Mouse (Mus musculus): ENCODE measurements around the gene Prim1. TPM values are rescaled to one million over a fixed set of nuclear protein-coding genes. Genes with fewer than 3 reads are reported as not detected.
"Not testable (repeated sequence)": the region's sequence is repeated elsewhere in the genome, so short reads cannot be mapped to it uniquely, and the experiment has no call there.

Gene Prim1
- polyA plus RNA-seq, 1 experiment: 4.1 TPM

DNA sequence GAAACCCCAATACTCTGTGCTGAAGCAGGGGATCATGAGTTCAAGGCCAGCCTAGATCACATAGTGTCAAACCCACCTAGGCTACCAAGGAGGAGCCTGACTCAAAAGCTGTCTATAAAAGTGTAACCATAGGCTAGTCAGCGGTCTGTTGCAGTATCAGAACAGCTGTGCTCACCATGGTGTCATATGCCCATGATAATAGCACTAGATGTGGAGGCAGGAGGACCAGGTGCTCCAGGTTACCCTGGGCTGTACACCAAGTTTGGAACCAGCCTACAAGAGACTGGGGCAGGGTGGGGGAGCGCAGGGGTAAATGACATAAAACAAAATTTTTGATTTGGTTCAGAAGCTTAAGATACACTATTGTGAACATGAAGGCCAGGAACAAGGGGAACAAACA lies 34.8 kb downstream of the Prim1 start:
- Histone ChIP-seq H3K27ac (replicated peaks; ENCODE audit: low read depth, low read length) (no peak overlapping the region), H3K4me1 (ENCODE audit: control insufficient read depth, insufficient read depth, insufficient read length, low read length) (no peaks in the 10 kb centered on the region), H3K4me3 (ENCODE audit: insufficient read depth, low read depth, low read length) (no peak overlapping the region)

GRCm38 (mm10) chr10:128050355-128050754 lies 35.4 kb downstream of the Prim1 start:
- Histone ChIP-seq H3K4me1 (ENCODE audit: control insufficient read depth, insufficient read depth, insufficient read length, low read length) (no peaks in the 10 kb centered on the region), H3K4me3 (ENCODE audit: insufficient read depth, low read depth, low read length) (no peak overlapping the region), H3K27ac (replicated peaks; ENCODE audit: low read depth, low read length) (no peak overlapping the region)

DNA sequence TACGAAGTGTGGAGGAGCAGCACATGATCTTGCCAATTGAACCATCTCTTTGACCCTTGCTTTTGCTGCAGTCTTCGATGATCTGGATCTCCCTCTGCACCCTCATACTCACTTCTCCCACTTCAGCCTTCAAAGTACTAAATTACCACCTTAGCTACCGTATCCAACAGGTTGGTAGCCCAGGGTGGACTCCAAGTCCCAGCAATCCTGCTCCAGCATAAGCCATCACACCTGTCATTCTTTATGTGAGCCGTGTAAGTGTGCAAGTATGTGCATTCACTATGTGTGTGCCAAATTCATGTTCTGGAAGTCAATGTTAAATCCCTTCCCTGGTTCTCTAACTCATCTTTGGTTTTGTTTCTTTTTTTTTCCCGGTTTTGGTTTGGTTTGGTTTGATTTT lies 36.6 kb downstream of the Prim1 start:
- no peak overlapping the region for H3K4me3 ChIP-seq (ENCODE audit: insufficient read depth, low read depth, low read length)
- H3K4me1 ChIP-seq (ENCODE audit: control insufficient read depth, insufficient read depth, insufficient read length, low read length): no peaks in the 10 kb centered on the region
- H3K27ac ChIP-seq (replicated peaks; ENCODE audit: low read depth, low read length): no peak overlapping the region

DNA sequence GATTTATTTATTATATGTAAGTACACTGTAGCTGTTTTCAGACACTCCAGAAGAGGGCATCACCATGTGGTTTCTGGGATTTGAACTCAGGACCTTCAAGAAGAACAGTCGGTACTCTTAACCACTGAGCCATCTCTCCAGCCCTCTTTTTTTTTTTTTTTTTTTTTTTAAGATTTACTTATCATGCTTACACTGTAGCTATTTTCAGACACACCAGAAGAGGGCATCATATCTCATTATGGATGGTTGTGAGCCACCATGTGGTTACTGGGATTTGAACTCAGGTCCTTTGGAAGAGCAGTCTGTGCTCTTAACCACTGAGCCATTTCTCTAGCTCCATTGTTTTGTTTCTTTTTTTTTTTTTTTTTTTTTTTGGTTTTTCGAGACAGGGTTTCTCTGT lies 37.2 kb downstream of the Prim1 start:
- H3K4me1 ChIP-seq (ENCODE audit: control insufficient read depth, insufficient read depth, insufficient read length, low read length); H3K4me3 ChIP-seq (ENCODE audit: insufficient read depth, low read depth, low read length): not testable (repeated sequence)

GRCm38 (mm10) chr10:128053001-128053400 lies 38.0 kb downstream of the Prim1 start:
- H3K27ac ChIP-seq (replicated peaks; ENCODE audit: low read depth, low read length): no peak overlapping the region
- H3K4me1 ChIP-seq (ENCODE audit: control insufficient read depth, insufficient read depth, insufficient read length, low read length): no peaks in the 10 kb centered on the region
- H3K4me3 ChIP-seq (ENCODE audit: insufficient read depth, low read depth, low read length): no peak overlapping the region

More for the DNA sequence above, 37.2 kb downstream of the Prim1 start:
- H3K27ac ChIP-seq (replicated peaks; ENCODE audit: low read depth, low read length): not testable (repeated sequence)

DNA sequence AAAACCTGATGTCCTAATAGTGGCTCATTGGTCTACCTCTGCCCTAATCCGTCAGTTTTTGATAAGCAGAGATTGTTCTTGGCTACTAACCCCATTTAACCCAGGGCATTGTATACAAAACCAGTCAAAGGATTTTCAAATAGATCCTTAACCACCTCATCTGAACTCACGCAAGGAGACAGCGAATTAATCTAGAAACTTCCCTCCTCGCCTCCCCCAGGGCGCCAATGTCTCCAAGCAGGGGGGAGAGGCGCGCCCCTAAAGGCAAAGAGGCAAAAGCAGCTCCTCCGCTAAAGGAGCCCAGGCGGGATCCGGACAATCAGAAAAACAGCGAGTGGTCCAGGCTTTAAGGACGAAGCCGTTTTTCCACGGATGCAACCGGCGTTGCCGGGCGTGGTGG lies 43.2 kb downstream of the Prim1 start:
- peak overlapping the region; percentile 99 for H3K27ac ChIP-seq (replicated peaks; ENCODE audit: low read depth, low read length)
- H3K4me1 ChIP-seq (ENCODE audit: control insufficient read depth, insufficient read depth, insufficient read length, low read length): peaks cover 7% of the 10 kb centered on the region; the same call in 1 of the 2 replicates
- H3K4me3 ChIP-seq (ENCODE audit: insufficient read depth, low read depth, low read length): peak overlapping the region; percentile 94

- Histone ChIP-seq H3K4me1 (ENCODE audit: control insufficient read depth, insufficient read depth, insufficient read length, low read length) (peaks cover 7% of the 10 kb centered on the region), H3K27ac (replicated peaks; ENCODE audit: low read depth, low read length) (peak within 1 kb of the TSS; percentile 99), H3K4me3 (ENCODE audit: insufficient read depth, low read depth, low read length) (peak within 1 kb of the TSS; percentile 94)
These were observed 43.7 kb downstream of the Prim1 start, which contains the start of gene Ptges3 for GRCm38 (mm10) chr10:128058601-128059151. Gene Ptges3 (plus strand): TSS chr10:128058954.

DNA sequence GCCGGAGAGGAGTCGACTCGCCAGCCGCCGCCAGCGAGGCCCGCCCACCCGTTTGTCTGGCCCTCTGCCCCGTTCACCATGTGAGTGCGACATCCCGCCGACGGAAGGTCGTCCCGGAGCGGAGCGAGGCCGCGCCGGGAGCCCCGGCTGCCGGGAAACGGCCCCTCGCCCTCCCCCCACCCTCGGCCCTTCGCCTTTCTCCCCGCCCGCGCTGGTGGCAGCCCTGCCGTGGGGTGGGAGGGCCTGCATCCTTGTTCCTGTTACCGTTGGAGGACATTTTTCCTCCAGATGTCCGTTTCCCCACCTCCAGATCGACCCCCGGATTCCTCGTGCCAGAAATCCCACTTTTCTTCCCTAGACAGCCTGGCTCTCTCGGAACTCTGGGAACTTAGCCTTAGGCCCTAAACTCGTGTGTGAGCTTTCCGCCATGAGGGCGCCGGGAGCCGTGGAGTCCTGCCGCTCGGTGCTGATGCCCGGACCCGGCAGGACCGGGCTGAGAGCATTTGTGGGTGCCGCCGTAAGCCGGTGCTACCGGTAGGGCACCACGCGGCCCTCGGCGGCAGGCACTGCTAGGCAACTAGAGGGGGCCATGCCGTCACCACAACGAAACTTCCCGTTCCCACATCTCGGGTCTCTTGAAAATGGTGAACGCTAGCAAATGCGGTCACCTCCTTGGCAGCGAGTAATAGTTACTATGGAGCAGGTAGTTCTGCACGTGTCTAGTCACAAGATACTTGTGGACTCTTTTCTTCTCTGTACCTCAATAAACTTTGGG lies 44.4 kb downstream of the Prim1 start:
- Histone ChIP-seq H3K4me1 (ENCODE audit: control insufficient read depth, insufficient read depth, insufficient read length, low read length) (peaks cover 7% of the 10 kb centered on the region), H3K27ac (replicated peaks; ENCODE audit: low read depth, low read length) (peak overlapping the region; percentile 89), H3K4me3 (ENCODE audit: insufficient read depth, low read depth, low read length) (peak overlapping the region; percentile 87)

- peak overlapping the region; percentile 34; the same call in 1 of the 2 replicates for H3K4me3 ChIP-seq (ENCODE audit: insufficient read depth, low read depth, low read length)
- H3K27ac ChIP-seq (replicated peaks; ENCODE audit: low read depth, low read length): no peak overlapping the region
- H3K4me1 ChIP-seq (ENCODE audit: control insufficient read depth, insufficient read depth, insufficient read length, low read length): peaks cover 7% of the 10 kb centered on the region
These were observed 46.1 kb downstream of the Prim1 start for GRCm38 (mm10) chr10:128061109-128061508.

DNA sequence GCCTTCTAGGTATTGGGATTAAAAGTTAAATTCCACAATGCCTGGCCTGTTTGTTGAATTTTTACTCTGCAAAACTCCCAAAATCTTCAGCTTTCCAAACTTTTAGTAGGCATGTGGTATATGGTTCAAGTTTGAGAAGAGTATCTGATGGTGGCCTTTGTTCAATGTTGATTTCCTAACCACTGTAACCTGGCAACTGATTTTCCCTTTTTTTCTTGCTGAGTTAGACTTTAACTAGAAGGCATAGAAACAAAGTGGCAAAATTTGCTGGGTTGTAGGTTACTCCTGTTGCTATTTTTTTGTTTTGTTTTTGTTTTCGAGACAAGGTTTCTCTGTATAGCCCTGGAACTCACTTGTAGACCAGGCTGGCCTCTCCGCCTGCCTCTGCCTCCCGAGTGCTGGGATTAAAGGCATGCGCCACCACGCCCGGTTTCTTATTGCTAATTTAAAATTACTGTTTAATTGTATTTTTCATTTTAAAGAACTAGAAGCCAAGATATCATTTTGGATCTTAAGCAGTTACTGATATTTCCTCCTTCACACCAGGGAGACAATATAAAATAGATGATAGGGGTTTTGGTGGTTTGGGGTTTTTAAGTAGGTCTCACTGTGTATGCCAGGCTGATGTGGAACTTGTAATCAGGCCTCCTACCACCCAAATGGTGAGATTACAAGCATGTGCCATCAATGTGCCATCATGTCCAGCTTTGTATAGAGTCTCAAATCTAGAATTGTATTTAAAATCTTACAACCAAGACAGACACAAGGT lies 47.4 kb downstream of the Prim1 start:
- Histone ChIP-seq H3K4me1 (ENCODE audit: control insufficient read depth, insufficient read depth, insufficient read length, low read length) (peaks cover 7% of the 10 kb centered on the region), H3K27ac (replicated peaks; ENCODE audit: low read depth, low read length) (no peak overlapping the region), H3K4me3 (ENCODE audit: insufficient read depth, low read depth, low read length) (no peak overlapping the region)

DNA sequence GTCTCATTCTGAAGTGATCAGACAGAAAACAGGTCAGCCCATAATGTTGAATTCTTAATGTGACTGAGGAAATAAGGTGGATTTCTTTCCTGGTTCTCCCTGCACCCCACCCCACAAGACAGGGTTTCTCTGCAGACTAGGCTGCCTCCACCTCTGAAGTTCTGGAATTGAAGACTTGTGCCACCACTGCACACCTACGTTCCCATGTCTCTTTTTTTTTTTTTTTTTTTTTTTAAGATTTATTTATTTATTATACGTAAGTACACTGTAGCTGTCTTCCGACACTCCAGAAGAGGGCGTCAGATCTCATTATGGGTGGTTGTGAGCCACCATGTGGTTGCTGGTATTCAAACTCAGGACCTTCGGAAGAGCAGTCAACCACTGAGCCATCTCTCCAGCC lies 51.1 kb downstream of the Prim1 start:
- Histone ChIP-seq H3K4me1 (ENCODE audit: control insufficient read depth, insufficient read depth, insufficient read length, low read length) (peaks cover 2% of the 10 kb centered on the region; the same call in 1 of the 2 replicates), H3K27ac (replicated peaks; ENCODE audit: low read depth, low read length) (no peak overlapping the region), H3K4me3 (ENCODE audit: insufficient read depth, low read depth, low read length) (no peak overlapping the region)

DNA sequence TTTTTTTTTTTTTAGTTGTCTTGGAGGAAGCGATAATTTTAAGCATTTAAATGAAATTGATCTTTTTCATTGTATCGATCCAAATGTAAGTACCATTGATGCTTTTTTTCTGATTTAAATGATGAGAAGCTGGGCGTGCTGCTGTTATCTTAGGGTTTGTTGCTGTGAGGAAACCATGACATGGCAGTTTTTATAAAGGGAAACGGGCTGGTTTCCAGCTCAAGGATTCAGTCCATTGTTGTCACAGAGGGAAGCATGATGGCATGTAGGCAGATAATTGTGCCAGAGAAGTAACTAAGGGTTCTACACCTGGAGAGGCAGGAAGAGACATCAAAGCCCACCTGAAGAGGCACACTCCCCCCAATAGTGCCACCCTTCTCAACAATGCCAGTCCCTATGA lies 54.2 kb downstream of the Prim1 start:
- Histone ChIP-seq H3K4me3 (ENCODE audit: insufficient read depth, low read depth, low read length) (no peak overlapping the region), H3K4me1 (ENCODE audit: control insufficient read depth, insufficient read depth, insufficient read length, low read length) (no peaks in the 10 kb centered on the region), H3K27ac (replicated peaks; ENCODE audit: low read depth, low read length) (no peak overlapping the region)

DNA sequence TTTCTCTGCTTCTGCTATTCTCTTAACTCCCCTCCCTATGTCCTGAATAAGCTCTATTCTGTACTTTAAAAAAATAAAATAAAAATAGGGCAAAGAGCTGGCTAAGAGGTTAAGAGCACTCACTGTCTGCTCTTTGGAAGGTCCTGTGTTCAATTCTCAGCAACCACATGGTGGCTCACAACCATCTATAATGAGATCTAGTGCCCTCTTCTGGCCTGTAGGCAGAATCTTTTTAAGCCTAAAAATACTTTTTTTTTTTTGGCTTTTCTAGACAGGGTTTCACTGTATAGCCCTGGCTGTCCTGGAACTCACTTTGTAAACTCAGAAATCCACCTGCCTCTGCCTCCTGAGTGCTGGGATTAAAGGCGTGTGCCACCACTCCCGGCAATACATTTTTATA lies 55.5 kb downstream of the Prim1 start:
- not testable (repeated sequence) for H3K4me3 ChIP-seq (ENCODE audit: insufficient read depth, low read depth, low read length); H3K4me1 ChIP-seq (ENCODE audit: control insufficient read depth, insufficient read depth, insufficient read length, low read length); H3K27ac ChIP-seq (replicated peaks; ENCODE audit: low read depth, low read length)

- not testable (repeated sequence) for H3K27ac ChIP-seq (replicated peaks; ENCODE audit: low read depth, low read length); H3K4me1 ChIP-seq (ENCODE audit: control insufficient read depth, insufficient read depth, insufficient read length, low read length); H3K4me3 ChIP-seq (ENCODE audit: insufficient read depth, low read depth, low read length)
These were observed 63.3 kb downstream of the Prim1 start for GRCm38 (mm10) chr10:128078269-128078668.

All from brown adipose tissue, adult 24 weeks (tissue).